Mouse (Mus musculus) ES-Bruce4 (cell line): ENCODE measurements at regions not wholly inside any gene's neighbourhood (a gene's known extent, or its start where the extent isn't known, plus 50 kb on each side); places are given as distances from the start of the nearest gene placed in this dataset.

ENCODE experiments used
- EP300 ChIP-seq: IDR thresholded peaks from 2 replicates; pipeline ENCODE4 v1.6.1; 2011; ENCODE audit warnings: low read depth, low read length; ENCODE audit not compliant: insufficient read depth
- POLR2A ChIP-seq: IDR thresholded peaks from one replicate; pipeline ENCODE4 v1.8.1; 2011; ENCODE audit warnings: low read length; ENCODE audit not compliant: insufficient read depth

GRCm38 (mm10) chr12:35384211-35384610 is 150.6 kb downstream of the Ahr start:
- TF ChIP-seq POLR2A: no peak
- no peak for TF ChIP-seq EP300
